Mouse (Mus musculus) forebrain, postnatal 0 days (tissue): ENCODE measurements around the gene Stk25. TPM values are rescaled to one million over a fixed set of nuclear protein-coding genes. Genes with fewer than 3 reads are reported as not detected.

Experiments used
- ATAC-seq: fragments of 200-750 bp; cut with Nextera tagmentation; 2 replicates; pipeline ENCODE4 v1.8.0; 2017; ENCODE audit warnings: mild to moderate bottlenecking, moderate library complexity
- DNase-seq: peaks from one replicate; pipeline ENCODE4 v3.0.0-alpha.2; 2015
- H3K27ac ChIP-seq: fragments of 300-500 bp; sonication (generic); 2 replicates; pipeline ENCODE4 v1.5.1; 2014; ENCODE audit warnings: low read depth, mild to moderate bottlenecking, antibody characterized with exemption, low read length, moderate library complexity, mixed read lengths
- H3K27me3 ChIP-seq: fragments of 300-500 bp; sonication (generic); 2 replicates; pipeline ENCODE4 v1.6.1; 2014; ENCODE audit warnings: mild to moderate bottlenecking, low read length, mixed read lengths; ENCODE audit not compliant: insufficient read depth
- H3K36me3 ChIP-seq: fragments of 300-500 bp; sonication (generic); 2 replicates; pipeline ENCODE4 v1.6.1; 2014; ENCODE audit warnings: mild to moderate bottlenecking, moderate library complexity; ENCODE audit not compliant: insufficient read depth
- H3K4me1 ChIP-seq: fragments of 300-500 bp; sonication (generic); 2 replicates; pipeline ENCODE4 v1.6.1; 2014; ENCODE audit warnings: antibody characterized with exemption; ENCODE audit not compliant: insufficient read depth
- H3K4me2 ChIP-seq: fragments of 300-500 bp; sonication (generic); 2 replicates; pipeline ENCODE4 v1.6.1; 2014; ENCODE audit warnings: low read depth, mild to moderate bottlenecking, moderate library complexity
- H3K4me3 ChIP-seq: fragments of 300-500 bp; sonication (generic); 2 replicates; pipeline ENCODE4 v1.5.1; 2014; ENCODE audit warnings: low read depth, low read length, mixed read lengths
- H3K9ac ChIP-seq: fragments of 300-500 bp; sonication (generic); 2 replicates; pipeline ENCODE4 v1.6.1; 2014; ENCODE audit warnings: mild to moderate bottlenecking
- H3K9me3 ChIP-seq: fragments of 300-500 bp; sonication (generic); 2 replicates; pipeline ENCODE4 v1.6.1; 2016; ENCODE audit warnings: low read length
- CTCF ChIP-seq: sonication (generic); IDR thresholded peaks from 2 replicates; pipeline ENCODE4 v1.5.1; 2016; ENCODE audit warnings: antibody characterized with exemption, control low read depth, low read depth
- WGBS: fragments of 180-500 bp; shearing (Covaris S2); extraction: QIAGEN DNeasy Blood & Tissue Kit; methylation state at CpG from one replicate; pipeline ENCODE4 v1.1.7; 2014; 5-methylcytosine and 5-hydroxymethylcytosine counted together
- polyA plus RNA-seq: library from polyadenylated mRNA; unstranded; fragments of >200 nt; fragmentation: Nextera tagmentation; extraction: Ambion mirVana; gene quantifications from 2 replicates; pipeline ENCODE4 v1.2.1, GENCODE M21; 2015
- total RNA-seq: library from RNA; depleted of rRNA; stranded (reverse); fragments of >200 nt; gene quantifications from 2 replicates; pipeline ENCODE4 v1.2.3, GENCODE M21; 2014

Gene Stk25
- total and polyA plus RNA-seq, 2 experiments from 2014 or later: 278 to 371 TPM

DNA sequence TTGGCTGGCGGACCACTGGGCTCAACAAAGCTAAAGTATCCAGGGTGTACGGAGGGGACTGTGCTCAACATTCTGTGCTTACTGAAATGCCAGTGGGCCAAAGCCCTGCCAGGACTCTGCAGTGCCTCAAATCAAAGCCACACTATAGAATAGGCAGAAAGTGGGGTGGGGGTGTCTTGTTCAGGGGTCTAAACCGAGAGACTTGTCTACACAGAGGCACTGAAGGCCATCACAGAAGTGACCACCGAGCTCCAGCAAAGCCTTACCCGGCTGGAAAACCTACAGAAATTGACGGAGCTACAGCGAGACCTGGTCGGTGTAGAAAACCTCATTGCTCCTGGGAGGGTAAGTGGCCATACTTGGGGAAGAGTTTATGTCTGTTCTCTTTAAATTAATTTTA lies 48.7 kb downstream of the Stk25 start:
- no peak for TF ChIP-seq CTCF
- no peak overlapping the region for H3K4me2 ChIP-seq
- no peak overlapping the region for H3K9ac ChIP-seq
- H3K4me1 ChIP-seq: no peaks in the 10 kb centered on the region
- no peaks in the 10 kb centered on the region for H3K36me3 ChIP-seq
- 77% methylated on average over 8 of the region's 8 CpGs for WGBS
- no peak for DNase-seq
- no peak for ATAC-seq
- no peaks in the 10 kb centered on the region for H3K27me3 ChIP-seq
- no peaks in the 10 kb centered on the region for H3K9me3 ChIP-seq
- no peak overlapping the region for H3K27ac ChIP-seq
- no peak overlapping the region for H3K4me3 ChIP-seq

DNA sequence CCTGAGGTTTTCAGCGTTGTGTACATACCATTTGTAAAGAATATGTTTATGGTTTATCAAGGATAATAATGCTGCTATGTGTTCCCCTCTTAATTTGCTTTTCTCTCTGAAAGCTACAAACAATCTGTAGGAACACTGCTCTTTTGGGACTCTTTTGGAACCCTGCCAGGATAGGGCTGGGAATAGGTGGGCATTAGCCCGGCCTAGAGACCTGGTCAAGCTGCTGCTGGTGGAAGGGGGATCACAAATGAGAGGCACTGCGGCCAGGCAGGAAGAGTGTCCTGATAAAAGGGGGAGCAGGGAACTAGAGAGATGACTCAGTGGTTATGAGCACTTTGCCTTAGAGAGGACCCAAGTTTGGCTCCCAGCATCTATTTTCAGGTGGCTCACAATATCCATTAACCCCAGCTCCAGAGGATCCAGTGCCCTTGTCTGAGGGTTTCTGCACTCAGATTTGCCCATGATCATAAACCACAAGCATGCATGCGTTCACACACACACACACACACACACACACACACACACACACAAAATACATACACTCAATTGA lies 49.7 kb downstream of the Stk25 start:
- DNase-seq (no peak), ATAC-seq (no peak)
- no peak for TF ChIP-seq CTCF
- no peak overlapping the region for H3K4me3 ChIP-seq
- H3K4me2 ChIP-seq: no peak overlapping the region
- no peaks in the 10 kb centered on the region for H3K4me1 ChIP-seq
- H3K27me3 ChIP-seq: no peaks in the 10 kb centered on the region
- WGBS: 72% methylated on average over 4 of the region's 4 CpGs
- no peaks in the 10 kb centered on the region for H3K9me3 ChIP-seq
- H3K27ac ChIP-seq: no peak overlapping the region
- H3K36me3 ChIP-seq: no peaks in the 10 kb centered on the region
- H3K9ac ChIP-seq: no peak overlapping the region

DNA sequence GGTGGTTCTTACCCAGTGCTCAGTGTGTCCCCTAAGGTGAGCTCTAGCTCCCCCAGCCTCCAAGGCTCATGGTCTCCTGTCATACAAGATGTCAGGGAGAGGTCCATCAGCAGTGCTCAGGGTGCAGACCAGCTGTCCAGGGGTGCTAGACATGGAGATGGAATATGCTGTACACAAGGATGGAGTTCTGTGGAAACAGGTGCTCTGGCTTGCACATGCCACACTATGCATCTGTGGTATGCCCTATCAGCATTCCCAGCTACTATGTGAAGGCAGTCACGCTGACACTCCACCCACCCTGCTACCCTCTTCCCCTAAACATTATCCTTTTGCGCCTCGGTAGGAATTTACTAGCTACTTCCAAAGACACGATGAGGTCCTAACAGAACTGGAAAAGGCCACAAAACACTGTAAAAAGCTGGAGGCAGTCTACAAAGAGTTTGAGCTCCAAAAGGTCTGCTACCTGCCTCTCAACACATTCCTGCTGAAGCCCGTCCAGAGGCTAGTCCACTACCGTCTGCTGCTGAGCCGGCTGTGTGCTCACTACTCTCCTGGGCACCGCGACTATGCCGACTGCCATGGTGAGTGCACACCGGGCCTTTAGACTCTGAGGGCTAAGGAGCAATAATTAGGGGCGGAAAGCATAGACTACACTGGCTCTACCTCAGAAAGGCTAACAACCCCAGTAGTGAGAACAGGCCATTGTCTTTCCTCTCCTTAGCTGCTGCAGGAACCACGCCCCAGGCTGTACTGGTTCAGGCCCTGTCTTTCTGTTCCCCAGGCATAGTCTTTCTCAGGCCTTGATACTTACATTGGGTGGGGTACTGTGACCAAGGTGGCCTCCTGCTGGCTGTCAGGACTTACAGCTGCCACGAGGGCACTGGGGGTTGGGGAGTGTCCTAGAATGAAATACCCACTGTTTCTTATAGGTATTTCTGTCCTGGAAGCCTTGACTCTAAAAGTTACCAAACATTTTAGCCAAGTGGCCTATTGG lies 51.1 kb downstream of the Stk25 start:
- ATAC-seq (no peak), DNase-seq (no peak)
- Histone ChIP-seq H3K4me2 (no peak overlapping the region), H3K9ac (no peak overlapping the region), H3K4me3 (no peak overlapping the region), H3K4me1 (no peaks in the 10 kb centered on the region), H3K27me3 (no peaks in the 10 kb centered on the region), H3K9me3 (no peaks in the 10 kb centered on the region), H3K27ac (no peak overlapping the region), H3K36me3 (no peaks in the 10 kb centered on the region)
- no peak for TF ChIP-seq CTCF
- 78% methylated on average over 14 of the region's 14 CpGs for WGBS

DNA sequence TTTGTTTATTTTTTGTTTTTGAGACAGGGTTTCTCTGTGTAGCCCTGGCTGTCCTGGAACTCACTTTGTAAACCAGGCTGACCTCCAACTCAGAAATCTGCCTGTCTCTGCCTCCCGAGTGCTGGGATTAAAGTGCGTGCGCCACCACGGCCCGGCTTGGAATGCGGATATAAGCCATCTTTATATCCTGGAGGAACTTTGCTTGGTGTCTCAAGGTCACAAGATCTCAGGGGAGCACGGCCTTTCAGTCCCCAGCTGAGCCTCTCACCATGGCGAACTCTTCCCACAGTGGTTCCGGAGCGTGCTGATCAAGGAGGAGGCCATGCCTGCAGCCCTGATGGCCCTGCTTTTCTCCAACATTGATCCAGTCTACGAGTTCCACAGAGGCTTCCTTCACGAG lies 54.5 kb downstream of the Stk25 start:
- 95% methylated on average over 12 of the region's 12 CpGs for WGBS
- no peak for DNase-seq
- Histone ChIP-seq H3K4me2 (no peak overlapping the region), H3K36me3 (no peaks in the 10 kb centered on the region), H3K27ac (no peak overlapping the region), H3K4me1 (no peaks in the 10 kb centered on the region), H3K4me3 (no peak overlapping the region), H3K27me3 (no peaks in the 10 kb centered on the region), H3K9ac (no peak overlapping the region), H3K9me3 (no peaks in the 10 kb centered on the region)
- TF ChIP-seq CTCF: no peak
- no peak for ATAC-seq

DNA sequence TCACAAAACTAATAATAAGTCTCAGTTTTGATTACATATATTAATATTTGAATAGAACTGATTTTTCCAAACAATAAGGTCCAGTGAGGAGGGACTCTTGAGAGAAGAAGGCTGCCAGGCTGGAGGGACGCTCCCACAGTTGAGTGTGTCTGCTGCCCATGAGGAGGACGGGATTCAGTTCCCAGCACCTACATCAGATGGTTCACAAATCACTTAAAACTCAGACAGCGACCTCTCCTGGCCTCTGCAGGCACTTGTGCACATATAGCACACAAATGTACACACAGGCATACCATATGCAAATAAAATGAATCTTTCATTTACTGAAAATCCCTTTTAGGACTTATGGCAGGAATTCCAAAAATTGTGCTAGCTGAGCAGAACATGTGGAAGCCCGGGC lies 55.5 kb downstream of the Stk25 start:
- Histone ChIP-seq H3K27me3 (no peaks in the 10 kb centered on the region), H3K4me2 (no peak overlapping the region), H3K4me1 (no peaks in the 10 kb centered on the region), H3K36me3 (no peaks in the 10 kb centered on the region), H3K4me3 (no peak overlapping the region), H3K9me3 (no peaks in the 10 kb centered on the region), H3K27ac (no peak overlapping the region), H3K9ac (no peak overlapping the region)
- no peak for TF ChIP-seq CTCF
- ATAC-seq (no peak), DNase-seq (no peak)
- 78% methylated on average over 4 of the region's 4 CpGs for WGBS

DNA sequence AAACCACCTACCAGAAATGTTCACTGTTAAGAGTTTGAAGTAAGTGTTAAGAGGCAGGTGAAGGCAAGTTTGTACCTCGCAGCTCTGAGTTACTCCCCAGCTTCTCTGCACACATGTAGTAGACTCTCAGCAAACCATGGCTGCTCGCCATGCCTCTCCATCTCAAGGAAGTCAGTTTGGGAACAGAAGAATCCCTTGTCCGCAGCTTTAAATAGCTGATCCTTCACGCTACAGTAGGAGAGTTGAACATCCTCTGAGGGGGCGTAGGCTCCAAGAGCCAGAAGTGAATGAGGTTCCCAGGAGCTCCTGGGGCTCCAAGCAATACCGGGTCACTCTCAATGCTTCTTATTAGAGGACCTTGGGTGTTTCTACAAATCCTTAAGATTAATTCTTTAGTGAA lies 62.5 kb downstream of the Stk25 start:
- no peak overlapping the region for H3K9ac ChIP-seq
- WGBS: 78% methylated on average over 6 of the region's 6 CpGs
- H3K4me2 ChIP-seq: no peak overlapping the region
- ATAC-seq (no peak), DNase-seq (no peak)
- H3K4me3 ChIP-seq: no peak overlapping the region
- H3K36me3 ChIP-seq: no peaks in the 10 kb centered on the region
- no peaks in the 10 kb centered on the region for H3K27me3 ChIP-seq
- H3K9me3 ChIP-seq: no peaks in the 10 kb centered on the region
- TF ChIP-seq CTCF: no peak
- H3K4me1 ChIP-seq: no peaks in the 10 kb centered on the region
- H3K27ac ChIP-seq: no peak overlapping the region

DNA sequence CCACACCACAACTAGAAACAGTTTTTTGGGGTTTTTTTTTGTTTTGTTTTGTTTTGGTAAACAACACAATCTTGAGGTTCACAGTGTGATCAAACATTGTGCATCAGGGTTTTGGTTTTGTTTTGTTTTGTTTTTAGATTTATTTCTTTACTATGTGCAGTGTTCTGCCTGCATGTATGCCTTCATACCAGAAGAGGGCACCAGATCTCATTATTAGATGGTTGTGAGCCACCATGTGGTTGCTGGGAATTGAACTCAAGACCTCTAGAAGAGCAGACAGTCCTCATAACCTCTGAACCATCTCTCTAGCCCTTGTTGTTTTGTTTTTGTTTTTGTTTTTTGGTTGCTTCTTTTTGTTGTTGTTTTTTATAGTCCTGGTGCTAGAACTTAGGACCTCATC lies 64.5 kb downstream of the Stk25 start:
- ATAC-seq (no peak), DNase-seq (no peak)
- no peaks in the 10 kb centered on the region for H3K9me3 ChIP-seq
- no peak overlapping the region for H3K27ac ChIP-seq
- no peak overlapping the region for H3K9ac ChIP-seq
- H3K4me2 ChIP-seq: no peak overlapping the region
- no peaks in the 10 kb centered on the region for H3K4me1 ChIP-seq
- H3K27me3 ChIP-seq: no peaks in the 10 kb centered on the region
- no peak for TF ChIP-seq CTCF
- H3K4me3 ChIP-seq: no peak overlapping the region
- no peaks in the 10 kb centered on the region for H3K36me3 ChIP-seq
